Mouse (Mus musculus): ENCODE results near the gene Rtp2. TPM values are rescaled to one million over a fixed set of nuclear protein-coding genes. Genes with fewer than 3 reads are reported as not detected.
"Not testable (repeated sequence)": the region's sequence is repeated elsewhere in the genome, so short reads cannot be mapped to it uniquely, and the experiment has no call there.

The Rtp2 gene
- total RNA-seq, 2 experiments from 2014 or later = not detected

- DNase-seq = no peak
Measured at GRCm38 (mm10) chr16:23952101-23952727, 20.0 kb upstream of the Rtp2 start.

- DNase-seq = no peak
Measured at GRCm38 (mm10) chr16:23947654-23948053, 15.5 kb upstream of the Rtp2 start.

- no peak for DNase-seq
Measured at GRCm38 (mm10) chr16:23944801-23945200, 12.6 kb upstream of the Rtp2 start.

- no peak for DNase-seq
Measured at GRCm38 (mm10) chr16:23934397-23934796, 2.2 kb upstream of the Rtp2 start.

GRCm38 (mm10) chr16:23931275-23931674 is 919 bp downstream of the Rtp2 start:
- DNase-seq = no peak

GRCm38 (mm10) chr16:23930426-23931073 is 1.6 kb downstream of the Rtp2 start:
- no peak for DNase-seq

GRCm38 (mm10) chr16:23927301-23928114 is 4.7 kb downstream of the Rtp2 start:
- peak; percentile 4 for DNase-seq

- DNase-seq = no peak
Measured at GRCm38 (mm10) chr16:23922906-23923305, 9.3 kb downstream of the Rtp2 start.

- no peak for DNase-seq
Measured at GRCm38 (mm10) chr16:23921697-23922096, 10.5 kb downstream of the Rtp2 start.

GRCm38 (mm10) chr16:23919418-23919817 is 12.8 kb downstream of the Rtp2 start:
- DNase-seq = no peak

GRCm38 (mm10) chr16:23913401-23913800 is 18.8 kb downstream of the Rtp2 start:
- DNase-seq = no peak

- no peak for DNase-seq
Measured at GRCm38 (mm10) chr16:23912741-23913140, 19.5 kb downstream of the Rtp2 start.

GRCm38 (mm10) chr16:23909015-23909354 is 23.2 kb downstream of the Rtp2 start:
- DNase-seq = not testable (repeated sequence)

GRCm38 (mm10) chr16:23908076-23909014 is 23.8 kb downstream of the Rtp2 start:
- not testable (repeated sequence) for DNase-seq

- DNase-seq = not testable (repeated sequence)
Measured at GRCm38 (mm10) chr16:23906586-23906985, 25.6 kb downstream of the Rtp2 start.

- no peak for DNase-seq
Measured at GRCm38 (mm10) chr16:23901411-23901810, 30.8 kb downstream of the Rtp2 start.

- no peak for DNase-seq
Measured at GRCm38 (mm10) chr16:23900061-23900460, 32.1 kb downstream of the Rtp2 start.

- DNase-seq = peak; percentile 88
Measured at GRCm38 (mm10) chr16:23898840-23899239, 33.4 kb downstream of the Rtp2 start.

GRCm38 (mm10) chr16:23897984-23898586 is 34.1 kb downstream of the Rtp2 start:
- peak; percentile 84 for DNase-seq

- DNase-seq = peak; percentile 25
Measured at GRCm38 (mm10) chr16:23897486-23897885, 34.7 kb downstream of the Rtp2 start.

GRCm38 (mm10) chr16:23895135-23895534 is 37.1 kb downstream of the Rtp2 start:
- no peak for DNase-seq

GRCm38 (mm10) chr16:23890636-23891035 is 41.6 kb downstream of the Rtp2 start, which contains the start of gene Sst:
TSS of gene Sst (minus strand) at chr16:23890958.
- DNase-seq = no peak

Data from adrenal gland, postnatal 10 days (tissue).